Mouse (Mus musculus): Measurements from ENCODE around the gene Cyp2d11.

DNA sequence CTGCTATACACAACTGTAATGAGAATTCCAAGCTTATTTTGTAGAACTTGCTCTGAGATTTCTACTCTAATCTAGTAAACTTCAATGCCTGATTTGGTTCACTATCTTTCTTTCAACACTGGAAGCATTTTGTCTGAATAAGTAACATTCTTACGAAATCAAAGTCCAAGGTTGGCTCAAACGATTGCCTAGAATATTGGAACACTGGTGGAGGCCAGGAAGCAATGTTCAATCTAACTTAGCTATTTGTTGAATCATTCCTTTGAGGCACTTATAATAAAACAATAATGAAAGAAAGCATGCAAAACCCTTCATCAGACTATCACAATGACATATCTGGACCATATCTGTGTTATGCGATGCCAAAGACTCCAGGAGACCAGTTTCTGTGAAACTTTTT, 40.7 kb upstream of the Cyp2d11 start:
- TF ChIP-seq POLR2A (IDR thresholded peaks at IDR 0.05; ENCODE audit: borderline replicate concordance, low read depth, low read length) = no peak
- no peak for TF ChIP-seq CTCF (IDR thresholded peaks at IDR 0.05; ENCODE audit: low read depth, low read length)
